Mouse (Mus musculus) cerebellum, adult 2 months (tissue): ENCODE data around the gene Dck. TPM values are rescaled to one million over a fixed set of nuclear protein-coding genes. Genes with fewer than 3 reads are reported as not detected.
"Not testable (repeated sequence)": the region's sequence is repeated elsewhere in the genome, so short reads cannot be mapped to it uniquely, and the experiment has no call there.

Experiments used
- DNase-seq, 2 experiments: peaks; one replicate each; pipeline ENCODE4 v3.0.0; 2021
- H3K27ac ChIP-seq: fragments of 200-500 bp; 2 replicates; pipeline ENCODE4 v1.5.1; 2012; ENCODE audit warnings: low read length, control low read depth, inconsistent platforms; ENCODE audit not compliant: insufficient read depth
- H3K27me3 ChIP-seq: fragments of 200-500 bp; 2 replicates; pipeline ENCODE4 v1.6.1; 2012; ENCODE audit warnings: inconsistent platforms, mild to moderate bottlenecking, low read length, moderate library complexity; ENCODE audit not compliant: control insufficient read depth, insufficient read depth
- H3K4me1 ChIP-seq: fragments of 200-500 bp; 2 replicates; pipeline ENCODE4 v1.6.1; 2011; ENCODE audit warnings: low read length; ENCODE audit not compliant: control insufficient read depth, insufficient read depth
- H3K4me3 ChIP-seq: fragments of 200-500 bp; replicated peaks from 2 replicates; pipeline ENCODE3; 2011; ENCODE audit warnings: mild to moderate bottlenecking, low read depth, low read length, control low read depth; ENCODE audit not compliant: insufficient read depth
- CTCF ChIP-seq: fragments of 200-500 bp; IDR thresholded peaks from 2 replicates; pipeline ENCODE4 v1.5.1; 2011; ENCODE audit warnings: low read depth, mild to moderate bottlenecking, control low read depth, low read length, moderate library complexity, borderline replicate concordance; ENCODE audit not compliant: insufficient read depth
- POLR2A ChIP-seq: fragments of 200-500 bp; IDR thresholded peaks from 2 replicates; pipeline ENCODE4 v1.6.1; 2011; ENCODE audit warnings: low read length, control low read depth, borderline replicate concordance; ENCODE audit not compliant: insufficient read depth
- WGBS: fragments of 180-500 bp; shearing (Covaris S2); methylation state at CpG from one replicate; pipeline ENCODE4 v1.1.7; 2018; 5-methylcytosine and 5-hydroxymethylcytosine counted together
- polyA plus RNA-seq: library from polyadenylated mRNA; depleted of rRNA; stranded (reverse); fragments of >200 nt; gene quantifications from 2 replicates; pipeline ENCODE4 v1.2.3, GENCODE M21; 2012

The Dck gene
- polyA plus RNA-seq, 1 experiment = 16.6 TPM

- 81% methylated on average over 3 of the region's 3 CpGs for WGBS
- TF ChIP-seq POLR2A (no peak), CTCF (no peak)
- Histone ChIP-seq H3K27ac (no peak overlapping the region), H3K4me1 (no peaks in the 10 kb centered on the region; the same call in 1 of the 2 replicates), H3K4me3 (no peak overlapping the region), H3K27me3 (no peaks in the 10 kb centered on the region)
- no peak for DNase-seq
Observed at GRCm38 (mm10) chr5:88727593-88728144, 37.1 kb upstream of the Dck start.

- Histone ChIP-seq H3K27me3 (no peaks in the 10 kb centered on the region), H3K27ac (no peak overlapping the region), H3K4me3 (no peak overlapping the region), H3K4me1 (no peaks in the 10 kb centered on the region)
- DNase-seq = no peak
- TF ChIP-seq CTCF (no peak), POLR2A (no peak)
- 95% methylated on average over 2 of the region's 2 CpGs for WGBS
Observed at GRCm38 (mm10) chr5:88734786-88735185, 30.0 kb upstream of the Dck start.

GRCm38 (mm10) chr5:88741065-88741464 is 23.7 kb upstream of the Dck start:
- not testable (repeated sequence) for DNase-seq, H3K27ac ChIP-seq, H3K27me3 ChIP-seq, H3K4me1 ChIP-seq, H3K4me3 ChIP-seq
- WGBS = 100% methylated on average over 1 of the region's 1 CpGs

- DNase-seq = no peak
- Histone ChIP-seq H3K4me3 (no peak overlapping the region), H3K27ac (no peak overlapping the region), H3K4me1 (no peaks in the 10 kb centered on the region), H3K27me3 (no peaks in the 10 kb centered on the region)
- WGBS = 94% methylated on average over 1 of the region's 1 CpGs
- no peak for TF ChIP-seq POLR2A
- TF ChIP-seq CTCF = no peak
Observed at GRCm38 (mm10) chr5:88747774-88748173, 17.0 kb upstream of the Dck start.

GRCm38 (mm10) chr5:88753199-88753598 is 11.6 kb upstream of the Dck start:
- no peak overlapping the region for H3K27ac ChIP-seq
- 90% methylated on average over 4 of the region's 4 CpGs for WGBS
- TF ChIP-seq POLR2A = no peak
- TF ChIP-seq CTCF = no peak
- H3K4me1 ChIP-seq = no peaks in the 10 kb centered on the region
- DNase-seq = no peak
- H3K27me3 ChIP-seq = no peaks in the 10 kb centered on the region
- no peak overlapping the region for H3K4me3 ChIP-seq

GRCm38 (mm10) chr5:88762611-88763010 is 2.2 kb upstream of the Dck start:
- H3K27me3 ChIP-seq = no peaks in the 10 kb centered on the region
- WGBS = 87% methylated on average over 5 of the region's 5 CpGs

GRCm38 (mm10) chr5:88764430-88764986 is 288 bp upstream of the Dck start:
- under 1% methylated on average over 23 of the region's 23 CpGs for WGBS
- Histone ChIP-seq H3K27me3 (no peaks in the 10 kb centered on the region), H3K27ac (no peak overlapping the region), H3K4me3 (peak overlapping the region; percentile 79), H3K4me1 (no peaks in the 10 kb centered on the region; the same call in 1 of the 2 replicates)
- no peak for TF ChIP-seq CTCF
- peak; percentile 21; the same call in 1 of the 2 replicates for TF ChIP-seq POLR2A
- no peak for DNase-seq

More at GRCm38 (mm10) chr5:88762611-88763010, 2.2 kb upstream of the Dck start:
- no peak for TF ChIP-seq POLR2A
- no peak for TF ChIP-seq CTCF
- Histone ChIP-seq H3K4me1 (no peaks in the 10 kb centered on the region; the same call in 1 of the 2 replicates), H3K27ac (no peak overlapping the region), H3K4me3 (no peak overlapping the region)
- DNase-seq = no peak

GRCm38 (mm10) chr5:88765587-88765986 is 791 bp downstream of the Dck start:
- no peak for DNase-seq
- WGBS = 23% methylated on average over 6 of the region's 6 CpGs
- Histone ChIP-seq H3K4me1 (no peaks in the 10 kb centered on the region; the same call in 1 of the 2 replicates), H3K27me3 (no peaks in the 10 kb centered on the region), H3K4me3 (peak overlapping the region; percentile 79), H3K27ac (no peak overlapping the region)
- no peak for TF ChIP-seq CTCF
- no peak for TF ChIP-seq POLR2A
